Mouse (Mus musculus) G1E (cell line): ENCODE measurements around the gene Spink4. TPM values are rescaled to one million over a fixed set of nuclear protein-coding genes. Genes with fewer than 3 reads are reported as not detected.

Experiments used
- ATAC-seq: 2 replicates; pipeline ENCODE4 v1.8.0; 2016; ENCODE audit warnings: mild to moderate bottlenecking; ENCODE audit not compliant: insufficient number of reproducible peaks, poor library complexity, low FRiP score, severe bottlenecking; ENCODE audit errors: extremely low read depth
- DNase-seq: peaks from one replicate; pipeline ENCODE4 v3.0.0; 2012; ENCODE audit warnings: low spot score
- H3K27me3 ChIP-seq: 2 replicates; pipeline ENCODE4 v1.6.1; 2012; ENCODE audit warnings: mild to moderate bottlenecking, low read length, inconsistent platforms; ENCODE audit not compliant: insufficient read depth
- H3K36me3 ChIP-seq: replicated peaks from 2 replicates; pipeline ENCODE3; 2012; ENCODE audit warnings: mild to moderate bottlenecking, inconsistent platforms
- H3K4me1 ChIP-seq: 2 replicates; pipeline ENCODE4 v1.6.1; 2012; ENCODE audit warnings: low read depth, low read length, inconsistent platforms, mixed read lengths; ENCODE audit not compliant: insufficient read depth
- H3K4me3 ChIP-seq: 2 replicates; pipeline ENCODE4 v1.5.1; 2012; ENCODE audit warnings: low read depth, mild to moderate bottlenecking, inconsistent platforms, low read length, moderate library complexity, mixed read lengths
- H3K9me3 ChIP-seq: replicated peaks from 2 replicates; pipeline ENCODE4 v1.6.1; 2012; ENCODE audit warnings: inconsistent platforms
- CTCF ChIP-seq: IDR thresholded peaks from 2 replicates; pipeline ENCODE4 v1.5.1; 2012; ENCODE audit warnings: low read depth, low read length, inconsistent platforms, mixed read lengths
- GATA1 ChIP-seq: IDR thresholded peaks from 2 replicates; pipeline ENCODE4 v1.6.1; 2012; ENCODE audit warnings: borderline replicate concordance, low read length, inconsistent platforms, mixed read lengths
- GATA2 ChIP-seq: IDR thresholded peaks from 2 replicates; pipeline ENCODE4 v1.6.1; 2012; ENCODE audit warnings: low read depth, low read length, inconsistent platforms, borderline replicate concordance
- POLR2AphosphoS5 ChIP-seq: IDR thresholded peaks from 2 replicates; pipeline ENCODE4 v1.6.1; 2012; ENCODE audit warnings: low read depth, low read length, inconsistent platforms; ENCODE audit not compliant: insufficient replicate concordance
- TAL1 ChIP-seq: conservative IDR thresholded peaks from 2 replicates; pipeline ENCODE4 v1.6.1; 2012; ENCODE audit warnings: low read depth, low read length, inconsistent platforms, mixed read lengths
- polyA plus RNA-seq: library from polyadenylated mRNA; stranded (reverse); fragments of >175 nt; gene quantifications from 2 replicates; pipeline ENCODE4 v1.2.3, GENCODE M21; 2012
- total RNA-seq, 2 experiments: library from RNA; stranded (forward) in 1 of 2; stranded (reverse) in 1 of 2; fragments of 200-1000 nt in 1 of 2; fragments of >200 nt in 1 of 2; fragmentation: Nextera tagmentation in 1 of 2; gene quantifications; 2 replicates each; pipeline ENCODE4 v1.2.3; 2014 to 2017

Spink4 gene
- total and polyA plus RNA-seq, 3 experiments, result not detected

DNA sequence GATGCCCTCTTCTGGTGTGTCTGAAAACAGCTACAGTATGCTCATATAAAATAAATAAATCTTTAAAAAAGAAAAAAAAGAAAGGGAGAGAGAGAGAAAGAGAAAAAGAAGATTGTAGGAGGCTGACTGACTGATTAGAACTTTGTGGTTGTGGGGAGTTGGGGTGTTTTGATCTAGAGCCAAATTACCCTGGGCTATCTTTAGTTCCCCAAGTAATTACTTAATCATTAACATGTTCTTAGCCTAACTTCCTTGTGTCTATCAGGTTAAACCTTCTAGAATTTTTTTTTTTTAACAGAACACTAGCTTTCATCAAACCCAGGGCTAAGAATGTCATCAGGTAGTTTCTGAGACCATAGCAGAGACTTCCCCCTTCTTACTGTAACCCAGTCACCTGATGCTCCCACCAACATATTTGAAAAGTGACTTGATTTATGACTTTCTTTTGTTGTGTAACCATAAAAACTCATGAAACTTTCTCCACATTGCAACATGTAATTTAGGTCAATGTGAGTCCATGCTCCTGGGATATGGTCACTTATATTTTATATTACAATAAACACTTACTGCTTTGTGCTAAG lies 5.5 kb upstream of the Spink4 start:
- no peak for ATAC-seq
- TF ChIP-seq GATA1 (no peak), POLR2AphosphoS5 (no peak), GATA2 (no peak), CTCF (no peak), TAL1 (no peak)
- peaks cover 3% of the 10 kb centered on the region; the same call in 1 of the 2 replicates for H3K9me3 ChIP-seq
- H3K4me3 ChIP-seq, result no peak overlapping the region
- no peak for DNase-seq
- H3K4me1 ChIP-seq, result peaks cover 7% of the 10 kb centered on the region
- no peaks in the 10 kb centered on the region for H3K36me3 ChIP-seq
- H3K27me3 ChIP-seq, result peaks cover 24% of the 10 kb centered on the region

GRCm38 (mm10) chr4:40915947-40916346 lies 3.9 kb upstream of the Spink4 start:
- TF ChIP-seq CTCF (no peak), GATA2 (no peak), GATA1 (no peak), POLR2AphosphoS5 (no peak), TAL1 (no peak)
- no peak for ATAC-seq
- H3K4me1 ChIP-seq, result peaks cover 15% of the 10 kb centered on the region
- H3K36me3 ChIP-seq, result no peaks in the 10 kb centered on the region
- H3K27me3 ChIP-seq, result peaks cover 16% of the 10 kb centered on the region
- H3K9me3 ChIP-seq, result peaks cover 3% of the 10 kb centered on the region; the same call in 1 of the 2 replicates
- no peak for DNase-seq
- no peak overlapping the region for H3K4me3 ChIP-seq

GRCm38 (mm10) chr4:40916592-40917155 lies 3.2 kb upstream of the Spink4 start:
- H3K4me1 ChIP-seq, result peaks cover 15% of the 10 kb centered on the region
- H3K4me3 ChIP-seq, result no peak overlapping the region
- H3K9me3 ChIP-seq, result peaks cover 3% of the 10 kb centered on the region; the same call in 1 of the 2 replicates
- ATAC-seq (no peak), DNase-seq (no peak)
- no peak for TF ChIP-seq GATA2
- TF ChIP-seq POLR2AphosphoS5, result no peak
- no peak for TF ChIP-seq TAL1
- TF ChIP-seq CTCF, result no peak
- no peak for TF ChIP-seq GATA1
- no peaks in the 10 kb centered on the region for H3K36me3 ChIP-seq
- peaks cover 20% of the 10 kb centered on the region for H3K27me3 ChIP-seq

DNA sequence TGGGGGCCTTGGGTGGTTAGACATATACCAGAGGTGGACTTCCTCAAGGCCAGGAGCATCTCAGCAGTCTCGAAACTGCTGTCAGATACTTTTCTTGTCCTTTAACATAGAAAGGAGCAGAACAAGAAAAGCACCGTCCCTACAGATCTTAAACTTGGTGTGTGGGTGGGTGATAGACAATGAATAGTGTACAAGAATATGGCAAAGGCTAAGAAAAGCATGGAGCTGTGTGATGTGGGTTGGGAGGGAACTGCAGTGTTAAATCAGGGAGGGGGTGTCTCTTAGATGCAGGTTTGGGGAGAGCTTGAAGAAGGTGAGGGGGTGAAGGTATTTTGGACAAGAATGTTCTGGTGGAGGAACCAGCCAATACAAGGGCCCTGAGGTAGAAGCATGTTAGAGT lies 724 bp downstream of the Spink4 start:
- Histone ChIP-seq H3K27me3 (peaks cover 40% of the 10 kb centered on the region), H3K36me3 (no peaks in the 10 kb centered on the region), H3K4me3 (no peak overlapping the region), H3K9me3 (peaks cover 3% of the 10 kb centered on the region; the same call in 1 of the 2 replicates), H3K4me1 (peaks cover 14% of the 10 kb centered on the region)
- DNase-seq (no peak), ATAC-seq (no peak)
- TF ChIP-seq GATA2 (no peak), GATA1 (no peak), POLR2AphosphoS5 (no peak), CTCF (no peak), TAL1 (no peak)

GRCm38 (mm10) chr4:40921288-40921687 lies 1.4 kb downstream of the Spink4 start:
- Histone ChIP-seq H3K4me1 (peaks cover 12% of the 10 kb centered on the region), H3K36me3 (no peaks in the 10 kb centered on the region), H3K4me3 (no peak overlapping the region), H3K9me3 (peaks cover 3% of the 10 kb centered on the region; the same call in 1 of the 2 replicates), H3K27me3 (peaks cover 45% of the 10 kb centered on the region)
- no peak for ATAC-seq
- no peak for DNase-seq
- TF ChIP-seq GATA1, result no peak
- no peak for TF ChIP-seq GATA2
- no peak for TF ChIP-seq TAL1
- no peak for TF ChIP-seq CTCF
- no peak for TF ChIP-seq POLR2AphosphoS5

- peaks cover 12% of the 10 kb centered on the region for H3K4me1 ChIP-seq
- H3K4me3 ChIP-seq, result no peak overlapping the region
- H3K36me3 ChIP-seq, result no peaks in the 10 kb centered on the region
- DNase-seq (no peak), ATAC-seq (no peak)
- no peak for TF ChIP-seq TAL1
- no peak for TF ChIP-seq GATA1
- H3K27me3 ChIP-seq, result peaks cover 49% of the 10 kb centered on the region
- no peaks in the 10 kb centered on the region for H3K9me3 ChIP-seq
These were observed 3.3 kb downstream of the Spink4 start for GRCm38 (mm10) chr4:40923087-40923651.

GRCm38 (mm10) chr4:40925568-40925967 lies 5.7 kb downstream of the Spink4 start:
- Histone ChIP-seq H3K4me1 (no peaks in the 10 kb centered on the region), H3K36me3 (no peaks in the 10 kb centered on the region), H3K27me3 (peaks cover 51% of the 10 kb centered on the region), H3K4me3 (no peak overlapping the region), H3K9me3 (no peaks in the 10 kb centered on the region)
- DNase-seq (no peak), ATAC-seq (no peak)
- TF ChIP-seq TAL1 (no peak), GATA2 (no peak), POLR2AphosphoS5 (no peak), CTCF (no peak), GATA1 (no peak)
